Mouse (Mus musculus): Measurements from ENCODE around the gene Npc2. TPM values are rescaled to one million over a fixed set of nuclear protein-coding genes. Genes with fewer than 3 reads are reported as not detected.
A peak's percentile ranks its signal among the peaks of the same experiment; 100 is the strongest.

Gene Npc2
- total RNA-seq (2021) (10 to 100 TPM; 27.2 to 27.6 TPM), polyA plus RNA-seq (2012; rRNA removed) (59.5 and 72.3 TPM in 2 replicates)
- long read RNA-seq, transcript Npc2-201 (4 exons, 3,299 nt), result major isoform, 73 of 76 reads
- long read RNA-seq, partial matches to known transcripts, result 2 of 76 reads
- long read RNA-seq, other reads (novel, unspliced or antisense), result 0 of 76 reads

GRCm38 (mm10) chr12:84772726-84773441 is at the start of gene Npc2, which contains the start of gene Isca2:
Gene Npc2 (minus strand): TSS chr12:84773152.
Gene Isca2 (plus strand): TSS chr12:84773251.
- TF ChIP-seq CTCF (IDR thresholded peaks at IDR 0.05) (peak; percentile 2; the same call in 1 of the 2 replicates), EP300 (IDR thresholded peaks at IDR 0.05; ENCODE audit: insufficient read depth, low read depth, low read length) (peak; percentile 63; the same call in 1 of the 2 replicates), POLR2A (IDR thresholded peaks at IDR 0.05; ENCODE audit: insufficient read depth, low read depth, low read length) (peak; percentile 94)
- H3K27me3 ChIP-seq (ENCODE audit: control insufficient read depth, insufficient read depth, low read length), result no peaks in the 10 kb centered on the region
- peak within 1 kb of the TSS; percentile 88 for H3K27ac ChIP-seq
- peak within 1 kb of the TSS; percentile 88 for H3K9ac ChIP-seq (ENCODE audit: low read depth, low read length)
- DNase-seq, result peak; percentile 95 to 100
- peaks cover 2% of the 10 kb centered on the region for H3K4me1 ChIP-seq (ENCODE audit: control insufficient read depth, insufficient read depth, low read length)
- H3K4me3 ChIP-seq, result peak within 1 kb of the TSS; percentile 99
- H3K79me2 ChIP-seq (replicated peaks; ENCODE audit: control insufficient read depth, insufficient read depth, low read length), result no peaks in the 10 kb centered on the region
- no peaks in the 10 kb centered on the region; the same call in 1 of the 2 replicates for H3K36me3 ChIP-seq (ENCODE audit: control insufficient read depth, insufficient read depth, low read length)
- WGBS, result under 1% methylated on average over 50 of the region's 50 CpGs
- intact Hi-C loops (cut with DNase I), result no loop called here

GRCm38 (mm10) chr12:84819236-84820168 is 46.5 kb upstream of the Npc2 start:
- Histone ChIP-seq H3K79me2 (replicated peaks; ENCODE audit: control insufficient read depth, insufficient read depth, low read length) (no peaks in the 10 kb centered on the region), H3K4me1 (ENCODE audit: control insufficient read depth, insufficient read depth, low read length) (peaks cover 6% of the 10 kb centered on the region), H3K9ac (ENCODE audit: low read depth, low read length) (no peak overlapping the region), H3K4me3 (no peak overlapping the region), H3K36me3 (ENCODE audit: control insufficient read depth, insufficient read depth, low read length) (no peaks in the 10 kb centered on the region), H3K27me3 (ENCODE audit: control insufficient read depth, insufficient read depth, low read length) (no peaks in the 10 kb centered on the region), H3K27ac (no peak overlapping the region)
- TF ChIP-seq POLR2A (IDR thresholded peaks at IDR 0.05; ENCODE audit: insufficient read depth, low read depth, low read length) (no peak), EP300 (IDR thresholded peaks at IDR 0.05; ENCODE audit: insufficient read depth, low read depth, low read length) (0 out of 2 replicates have a peak, but pooled peaks have one; percentile 14), CTCF (IDR thresholded peaks at IDR 0.05) (no peak)
- intact Hi-C loops (cut with DNase I), result no loop called here
- DNase-seq, result peak; percentile 17 to 33
- WGBS, result 63% methylated on average over 13 of the region's 13 CpGs

- Histone ChIP-seq H3K9ac (ENCODE audit: low read depth, low read length) (no peak overlapping the region), H3K4me1 (ENCODE audit: control insufficient read depth, insufficient read depth, low read length) (peaks cover 3% of the 10 kb centered on the region; the same call in 1 of the 2 replicates), H3K4me3 (no peak overlapping the region), H3K36me3 (ENCODE audit: control insufficient read depth, insufficient read depth, low read length) (no peaks in the 10 kb centered on the region), H3K27ac (no peak overlapping the region), H3K79me2 (replicated peaks; ENCODE audit: control insufficient read depth, insufficient read depth, low read length) (no peaks in the 10 kb centered on the region), H3K27me3 (ENCODE audit: control insufficient read depth, insufficient read depth, low read length) (no peaks in the 10 kb centered on the region)
- intact Hi-C loops (cut with DNase I), result no loop called here
- WGBS, result 76% methylated on average over 4 of the region's 4 CpGs
- no peak for DNase-seq
- TF ChIP-seq CTCF (IDR thresholded peaks at IDR 0.05) (peak; percentile 20; the same call in 1 of the 2 replicates), POLR2A (IDR thresholded peaks at IDR 0.05; ENCODE audit: insufficient read depth, low read depth, low read length) (no peak), EP300 (IDR thresholded peaks at IDR 0.05; ENCODE audit: insufficient read depth, low read depth, low read length) (no peak)
Measured at GRCm38 (mm10) chr12:84818496-84818895, 45.5 kb upstream of the Npc2 start.

- Histone ChIP-seq H3K4me1 (ENCODE audit: control insufficient read depth, insufficient read depth, low read length) (peaks cover 1% of the 10 kb centered on the region; the same call in 1 of the 2 replicates), H3K36me3 (ENCODE audit: control insufficient read depth, insufficient read depth, low read length) (no peaks in the 10 kb centered on the region), H3K27me3 (ENCODE audit: control insufficient read depth, insufficient read depth, low read length) (no peaks in the 10 kb centered on the region), H3K4me3 (no peak overlapping the region), H3K9ac (ENCODE audit: low read depth, low read length) (no peak overlapping the region), H3K27ac (no peak overlapping the region), H3K79me2 (replicated peaks; ENCODE audit: control insufficient read depth, insufficient read depth, low read length) (no peaks in the 10 kb centered on the region)
- intact Hi-C loops (cut with DNase I), result no loop called here
- no peak for TF ChIP-seq POLR2A (IDR thresholded peaks at IDR 0.05; ENCODE audit: insufficient read depth, low read depth, low read length)
- no peak for TF ChIP-seq EP300 (IDR thresholded peaks at IDR 0.05; ENCODE audit: insufficient read depth, low read depth, low read length)
- no peak for TF ChIP-seq CTCF (IDR thresholded peaks at IDR 0.05)
- no peak for DNase-seq
- 74% methylated on average over 3 of the region's 3 CpGs for WGBS
Measured at GRCm38 (mm10) chr12:84814663-84815325, 41.8 kb upstream of the Npc2 start.

GRCm38 (mm10) chr12:84813773-84814172 is 40.8 kb upstream of the Npc2 start:
- H3K27me3 ChIP-seq (ENCODE audit: control insufficient read depth, insufficient read depth, low read length), result no peaks in the 10 kb centered on the region
- peaks cover 1% of the 10 kb centered on the region; the same call in 1 of the 2 replicates for H3K4me1 ChIP-seq (ENCODE audit: control insufficient read depth, insufficient read depth, low read length)
- TF ChIP-seq CTCF (IDR thresholded peaks at IDR 0.05) (peak; percentile 28), EP300 (IDR thresholded peaks at IDR 0.05; ENCODE audit: insufficient read depth, low read depth, low read length) (no peak)
- intact Hi-C loops (cut with DNase I), result no loop called here
- H3K79me2 ChIP-seq (replicated peaks; ENCODE audit: control insufficient read depth, insufficient read depth, low read length), result no peaks in the 10 kb centered on the region
- no peak overlapping the region for H3K4me3 ChIP-seq
- no peak overlapping the region for H3K27ac ChIP-seq
- no peaks in the 10 kb centered on the region for H3K36me3 ChIP-seq (ENCODE audit: control insufficient read depth, insufficient read depth, low read length)
- 61% methylated on average over 7 of the region's 7 CpGs for WGBS
- no peak for DNase-seq
- no peak overlapping the region for H3K9ac ChIP-seq (ENCODE audit: low read depth, low read length)

All from heart, adult 2 months (tissue).